Mouse (Mus musculus) CD4-positive, CD25-positive, alpha-beta regulatory T cell, adult 2 months (primary cell): ENCODE measurements around the gene Arfip2.

Experiments
- DNase-seq: peaks from one replicate; pipeline ENCODE4 v3.0.0-alpha.2; 2012; ENCODE audit warnings: low read depth, low spot score

Arfip2 gene

GRCm38 (mm10) chr7:105640233-105640893, at the start of gene Arfip2, which contains the start of gene Gm45799:
Gene Arfip2 (minus strand): TSS chr7:105640416.
Gene Gm45799 (plus strand): TSS chr7:105640552.
- peak; percentile 99 for DNase-seq

GRCm38 (mm10) chr7:105685541-105686197, 45.5 kb upstream of the Arfip2 start:
- DNase-seq: no peak

GRCm38 (mm10) chr7:105650639-105651435, 10.6 kb upstream of the Arfip2 start, which contains the start of gene Dnhd1:
Gene Dnhd1 (plus strand): TSS chr7:105650827.
- peak; percentile 81 for DNase-seq

- DNase-seq: no peak
Measured at GRCm38 (mm10) chr7:105641936-105642335, 1.7 kb upstream of the Arfip2 start.

- DNase-seq: peak; percentile 36
Measured at GRCm38 (mm10) chr7:105640894-105641255, 659 bp upstream of the Arfip2 start.

- no peak for DNase-seq
Measured at GRCm38 (mm10) chr7:105639756-105640155, 460 bp downstream of the Arfip2 start, which contains the start of gene Timm10b. Gene Timm10b (plus strand): TSS chr7:105640056.

- no peak for DNase-seq
Measured at GRCm38 (mm10) chr7:105639304-105639703, 912 bp downstream of the Arfip2 start.

GRCm38 (mm10) chr7:105638776-105639175, 1.4 kb downstream of the Arfip2 start:
- no peak for DNase-seq

- no peak for DNase-seq
Measured at GRCm38 (mm10) chr7:105635726-105636125, 4.5 kb downstream of the Arfip2 start.

- no peak for DNase-seq
Measured at GRCm38 (mm10) chr7:105634272-105634920, 5.8 kb downstream of the Arfip2 start.

- DNase-seq: no peak
Measured at GRCm38 (mm10) chr7:105633801-105634135, 6.4 kb downstream of the Arfip2 start.

GRCm38 (mm10) chr7:105633127-105633800, 7.0 kb downstream of the Arfip2 start, which contains the start of gene Trim3:
Gene Trim3 (minus strand): TSS chr7:105633571.
- peak; percentile 87 for DNase-seq

GRCm38 (mm10) chr7:105632551-105632972, 7.7 kb downstream of the Arfip2 start:
- DNase-seq: peak; percentile 21

GRCm38 (mm10) chr7:105628633-105629032, 11.6 kb downstream of the Arfip2 start:
- DNase-seq: no peak

- DNase-seq: no peak
Measured at GRCm38 (mm10) chr7:105625397-105625796, 14.8 kb downstream of the Arfip2 start.

GRCm38 (mm10) chr7:105621646-105622292, 18.4 kb downstream of the Arfip2 start:
- DNase-seq: no peak

GRCm38 (mm10) chr7:105621053-105621452, 19.2 kb downstream of the Arfip2 start:
- no peak for DNase-seq

GRCm38 (mm10) chr7:105619701-105620100, 20.5 kb downstream of the Arfip2 start:
- no peak for DNase-seq

GRCm38 (mm10) chr7:105617810-105618209, 22.4 kb downstream of the Arfip2 start:
- DNase-seq: no peak

- no peak for DNase-seq
Measured at GRCm38 (mm10) chr7:105616561-105616960, 23.7 kb downstream of the Arfip2 start.

- no peak for DNase-seq
Measured at GRCm38 (mm10) chr7:105615720-105616119, 24.5 kb downstream of the Arfip2 start.
